Mouse (Mus musculus): ENCODE results near the gene 2410137M14Rik.

DNA sequence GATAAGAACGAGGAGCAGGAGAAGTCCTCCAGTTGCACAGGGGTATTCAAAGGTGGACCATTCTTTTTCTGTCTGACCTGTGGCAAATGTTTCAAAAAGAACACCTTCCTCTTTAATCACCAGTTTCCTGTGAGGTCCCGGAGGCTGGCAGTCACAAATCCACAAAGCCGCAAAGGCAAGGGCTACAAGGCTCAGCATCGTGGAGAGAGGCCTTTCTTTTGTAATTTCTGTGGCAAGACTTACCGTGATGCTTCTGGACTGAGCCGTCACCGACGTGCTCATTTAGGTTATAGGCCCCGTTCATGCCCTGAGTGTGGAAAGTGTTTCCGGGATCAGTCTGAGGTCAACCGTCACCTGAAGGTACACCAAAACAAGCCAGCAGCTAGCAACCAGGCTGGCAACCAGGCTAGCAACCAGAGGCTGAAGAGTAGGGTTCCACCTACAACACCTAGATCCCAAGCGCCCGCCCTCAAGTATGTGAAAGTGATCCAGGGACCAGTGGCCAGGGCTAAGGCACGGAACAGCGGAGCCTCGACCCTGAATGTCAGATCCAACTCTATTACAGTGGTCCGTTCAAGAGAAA is 28.5 kb upstream of the 2410137M14Rik start:
- no peak for TF ChIP-seq CTCF (IDR thresholded peaks at IDR 0.05; ENCODE audit: low read depth)
- no peak for TF ChIP-seq EP300 (optimal IDR thresholded peaks at IDR 0.05)

All from stomach, postnatal 0 days (tissue).